Mouse (Mus musculus): ENCODE results near the gene Psg17.

DNA sequence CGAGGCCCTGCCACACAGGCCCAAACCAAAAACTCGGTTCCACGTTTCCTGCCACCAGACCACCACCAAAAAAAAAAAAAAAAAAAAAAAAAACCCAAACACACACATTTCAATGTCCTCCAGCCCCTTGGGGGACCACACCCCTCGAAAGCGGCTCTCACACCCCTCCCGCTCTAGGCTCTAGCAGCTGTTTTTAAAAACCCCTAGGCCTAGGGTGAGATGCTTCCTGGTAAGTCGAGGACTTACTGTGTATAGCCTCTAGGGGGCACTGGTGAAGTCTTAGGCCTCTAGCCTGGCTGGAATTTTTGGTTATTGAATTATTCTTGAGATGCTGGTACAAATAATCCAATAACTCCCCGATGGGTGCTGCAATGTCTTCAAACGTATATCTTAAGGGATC is 7.2 kb upstream of the Psg17 start:
- TF ChIP-seq USF1 (IDR thresholded peaks at IDR 0.05; ENCODE audit: low read depth) (no peak), POLR2A (IDR thresholded peaks at IDR 0.05; ENCODE audit: insufficient read length, low read depth) (no peak), TCF12 (IDR thresholded peaks at IDR 0.05; ENCODE audit: insufficient read depth, poor library complexity, severe bottlenecking) (no peak), E2F4 (IDR thresholded peaks at IDR 0.05; ENCODE audit: insufficient read depth) (no peak), MAX (IDR thresholded peaks at IDR 0.05; ENCODE audit: low read depth) (no peak), MYOD1 (IDR thresholded peaks at IDR 0.05; ENCODE audit: control insufficient read depth in 1 of 3, insufficient read length in 2 of 3, low read depth in 2 of 3) (no peak), REST (IDR thresholded peaks at IDR 0.05; ENCODE audit: insufficient read depth, insufficient read length) (no peak), TCF3 (IDR thresholded peaks at IDR 0.05; ENCODE audit: insufficient read length, low read depth) (no peak), SRF (IDR thresholded peaks at IDR 0.05; ENCODE audit: control insufficient read depth, insufficient read length, low read depth) (no peak), POLR2AphosphoS2 (IDR thresholded peaks at IDR 0.05; ENCODE audit: insufficient read length, low read depth) (no peak)
